Mouse (Mus musculus) Muller cell, postnatal 12 days (primary cell): ENCODE data around the gene Gm17617.

Experiments used
- DNase-seq: peaks from one replicate; pipeline ENCODE4 v3.0.0-alpha.2; 2015; ENCODE audit errors: inconsistent ontology term

Gm17617 gene

DNA sequence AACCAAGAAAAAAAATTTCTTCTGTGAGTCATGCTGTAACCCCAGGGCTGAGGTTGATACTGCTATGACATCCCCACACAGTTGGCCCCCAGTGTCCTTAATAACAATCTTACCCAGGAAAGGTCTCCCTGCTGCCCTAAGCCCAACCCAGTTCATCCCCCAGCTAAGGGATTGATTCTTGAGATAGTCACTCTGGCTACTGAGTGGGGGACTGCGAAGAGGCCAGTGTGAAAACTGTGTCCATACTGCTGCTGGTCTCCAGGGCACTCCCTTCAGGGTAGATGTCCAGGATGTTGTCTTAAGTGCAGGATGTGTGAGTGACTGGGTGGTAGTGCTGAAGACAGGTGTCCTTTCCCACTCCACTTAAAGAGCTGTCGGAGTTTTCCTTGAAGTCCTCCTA, at the start of gene Gm17617:
Gene Gm17617, minus strand, starts transcription at position 101 of the 400 bp plus-strand sequence.
- no peak for DNase-seq

DNA sequence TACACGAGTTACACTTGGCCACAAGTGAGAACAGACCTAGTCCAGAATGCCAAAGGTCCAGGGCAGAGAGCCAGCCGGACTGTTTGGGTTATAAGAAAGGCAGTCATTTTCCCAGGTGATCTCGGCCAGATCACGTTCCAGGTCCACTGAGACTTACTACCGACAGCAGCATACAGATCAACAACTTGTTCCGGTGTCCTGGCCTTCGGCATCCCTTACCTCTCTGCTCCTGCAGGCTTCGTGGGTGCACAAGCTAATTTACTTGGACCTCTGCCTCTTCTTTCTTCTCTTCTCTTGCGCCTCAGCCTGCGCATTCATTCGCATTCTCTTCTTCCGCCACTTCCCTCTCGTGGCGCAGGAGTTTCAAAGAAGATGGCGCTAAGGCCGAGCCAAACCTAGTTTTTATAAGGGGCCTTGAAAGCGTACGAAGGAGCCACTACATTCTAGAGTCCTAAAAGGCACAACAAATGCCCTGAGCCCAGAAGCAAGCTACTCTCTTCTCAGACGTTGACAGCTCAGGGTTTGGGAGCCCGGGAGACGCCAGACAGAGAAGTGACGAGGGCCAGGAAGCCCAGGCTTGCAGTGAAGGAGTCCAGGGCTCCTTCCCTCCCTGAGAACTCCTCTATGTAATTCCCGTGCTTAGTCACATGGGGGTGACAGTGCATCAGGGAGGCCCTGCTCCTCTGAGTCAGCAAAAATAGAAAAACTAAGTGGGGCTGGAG, 49.0 kb upstream of the Gm17617 start:
- peak; percentile 87 for DNase-seq

DNA sequence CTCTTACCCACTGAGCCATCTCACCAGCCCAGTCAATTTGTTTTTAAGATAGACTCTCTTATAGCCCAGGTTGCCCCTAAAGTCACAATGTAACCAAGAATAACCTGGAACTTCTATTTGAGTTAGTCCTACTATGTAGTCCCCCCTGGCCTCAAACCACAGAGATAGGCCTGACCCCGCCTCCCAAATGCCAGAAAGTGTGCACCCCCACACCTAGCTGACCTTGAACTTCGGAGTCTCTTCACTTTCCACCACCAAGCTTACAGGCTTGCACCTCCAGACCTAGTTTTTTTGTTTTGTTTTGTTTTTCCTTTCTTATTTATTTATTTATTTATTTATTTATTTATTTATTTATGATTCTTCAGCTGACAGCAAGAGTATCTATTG, 48.4 kb upstream of the Gm17617 start:
- DNase-seq, result no peak

DNA sequence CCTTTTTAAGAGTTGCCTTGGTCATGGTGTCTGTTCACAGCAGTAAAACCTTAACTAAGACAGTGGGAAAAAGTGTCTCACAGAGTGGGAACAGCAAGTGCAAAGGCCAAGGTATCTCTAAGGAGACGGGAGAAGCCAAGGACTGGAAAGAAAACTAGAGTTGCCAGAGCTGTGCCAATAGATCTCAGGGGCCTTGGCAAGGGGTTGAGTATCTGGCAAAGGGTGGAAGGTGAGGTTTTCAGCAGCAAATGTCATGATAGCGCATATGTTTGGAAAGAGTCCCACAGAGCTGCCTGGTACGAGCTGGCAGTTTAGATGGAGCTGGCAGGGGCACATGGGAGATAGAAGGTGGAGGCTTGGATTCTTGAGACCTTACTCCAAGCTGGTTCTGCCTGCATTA, 46.2 kb upstream of the Gm17617 start:
- no peak for DNase-seq

DNA sequence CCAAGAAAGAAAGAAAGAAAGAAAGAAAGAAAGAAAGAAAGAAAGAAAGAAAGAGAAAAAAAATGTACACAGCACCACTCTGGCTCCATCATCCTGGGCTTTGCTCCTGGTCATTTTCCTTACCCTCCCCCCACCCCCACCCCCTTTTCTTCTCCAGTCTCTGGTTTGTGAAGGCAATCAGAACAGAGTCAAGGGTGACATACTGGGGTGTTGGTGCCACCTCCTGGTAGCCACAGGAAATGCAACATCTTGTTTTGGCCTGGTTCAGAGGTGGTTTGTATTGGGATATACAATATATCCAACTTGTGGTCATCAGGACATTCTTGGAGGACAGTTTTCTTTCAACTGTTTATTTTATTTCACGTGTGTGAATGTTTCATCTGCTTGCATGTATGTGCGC, 45.2 kb upstream of the Gm17617 start:
- DNase-seq, result peak; percentile 73

DNA sequence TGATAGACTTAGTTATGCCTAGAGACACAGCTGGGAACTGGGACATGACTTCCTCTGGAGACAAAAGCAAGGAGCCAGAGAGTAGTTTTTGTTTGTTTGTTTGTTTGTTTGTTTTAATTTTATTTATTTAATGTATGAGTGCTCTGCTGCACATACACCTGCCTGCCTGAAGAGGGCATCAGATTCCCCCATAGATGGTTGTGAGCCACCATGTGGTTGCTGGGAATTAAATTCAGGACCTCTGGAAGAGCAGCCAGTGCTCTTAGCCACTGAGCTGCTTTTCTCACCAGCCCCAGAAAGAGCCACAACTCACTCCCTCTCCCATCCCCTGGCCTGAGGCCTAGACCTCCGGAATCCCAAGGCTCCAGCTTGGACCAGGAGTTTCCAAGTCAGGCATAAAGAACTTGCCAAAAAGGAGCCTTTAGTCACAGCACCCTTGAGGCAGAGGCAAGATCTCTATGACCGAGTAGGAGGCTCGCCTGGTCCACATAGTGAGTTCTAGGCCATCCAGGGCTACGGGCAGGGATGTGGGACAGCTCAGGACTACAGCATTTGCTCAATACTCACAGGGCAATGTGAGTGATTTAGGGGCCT, 44.7 kb upstream of the Gm17617 start:
- DNase-seq, result no peak

DNA sequence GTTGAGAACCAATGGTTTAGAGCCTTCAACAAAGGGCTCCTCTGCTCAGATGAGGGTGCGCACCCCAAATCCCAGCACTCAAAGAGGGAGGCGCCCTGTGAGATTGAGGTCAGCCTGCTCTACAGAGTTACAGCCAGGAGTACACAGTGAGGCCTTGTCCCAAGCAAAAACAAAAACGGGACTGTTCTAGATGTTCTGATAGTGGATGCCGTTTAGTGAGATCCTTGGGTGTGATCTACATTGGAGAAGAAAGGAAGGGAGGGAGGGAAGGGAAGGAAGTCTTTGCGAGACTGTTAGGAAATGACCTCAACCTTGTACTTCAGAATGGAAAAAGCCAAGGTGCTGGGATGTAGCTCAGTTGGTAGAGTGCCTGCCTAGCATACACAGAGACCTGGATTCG, 42.9 kb upstream of the Gm17617 start:
- no peak for DNase-seq

DNA sequence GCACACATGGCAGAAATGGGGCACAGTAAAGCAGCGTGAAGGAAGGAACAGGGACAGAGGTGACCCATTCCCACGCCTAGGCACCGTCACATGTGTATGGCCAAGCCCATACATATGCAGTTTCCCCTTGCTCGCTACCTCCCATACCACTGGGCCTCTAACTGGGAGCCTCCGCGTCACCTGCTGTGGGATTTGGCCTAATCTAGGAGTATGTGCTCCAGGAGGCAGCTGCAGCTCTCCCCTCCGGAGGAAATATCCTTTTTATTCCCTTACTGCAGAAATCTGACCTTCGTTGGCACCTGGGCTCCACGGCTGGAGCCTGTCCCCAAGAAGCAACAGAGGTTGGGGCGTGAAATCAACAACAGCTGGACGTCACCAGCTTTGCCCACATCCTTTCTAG, 41.0 kb upstream of the Gm17617 start:
- no peak for DNase-seq

DNA sequence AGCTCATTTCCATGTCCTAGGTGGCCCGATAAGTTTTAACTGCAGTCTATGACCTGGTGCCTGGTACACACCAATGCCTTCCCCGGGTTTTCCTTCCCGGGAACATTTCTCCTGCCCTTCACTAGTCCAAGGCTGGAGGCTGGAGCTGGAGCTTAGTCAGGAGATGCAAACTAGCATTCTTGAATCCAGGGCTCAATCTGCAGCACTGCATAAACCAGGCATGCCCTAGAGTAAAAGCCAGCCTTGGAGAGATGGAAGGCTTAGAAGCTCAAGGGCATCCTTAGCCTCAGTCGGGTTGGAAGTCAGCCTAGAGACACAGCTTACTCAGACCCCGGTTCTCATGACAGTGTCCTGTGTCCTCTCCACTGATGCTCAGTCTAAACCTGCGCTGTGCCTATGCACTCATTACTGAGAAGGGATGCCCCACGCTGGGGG, 39.0 kb upstream of the Gm17617 start:
- DNase-seq, result no peak

DNA sequence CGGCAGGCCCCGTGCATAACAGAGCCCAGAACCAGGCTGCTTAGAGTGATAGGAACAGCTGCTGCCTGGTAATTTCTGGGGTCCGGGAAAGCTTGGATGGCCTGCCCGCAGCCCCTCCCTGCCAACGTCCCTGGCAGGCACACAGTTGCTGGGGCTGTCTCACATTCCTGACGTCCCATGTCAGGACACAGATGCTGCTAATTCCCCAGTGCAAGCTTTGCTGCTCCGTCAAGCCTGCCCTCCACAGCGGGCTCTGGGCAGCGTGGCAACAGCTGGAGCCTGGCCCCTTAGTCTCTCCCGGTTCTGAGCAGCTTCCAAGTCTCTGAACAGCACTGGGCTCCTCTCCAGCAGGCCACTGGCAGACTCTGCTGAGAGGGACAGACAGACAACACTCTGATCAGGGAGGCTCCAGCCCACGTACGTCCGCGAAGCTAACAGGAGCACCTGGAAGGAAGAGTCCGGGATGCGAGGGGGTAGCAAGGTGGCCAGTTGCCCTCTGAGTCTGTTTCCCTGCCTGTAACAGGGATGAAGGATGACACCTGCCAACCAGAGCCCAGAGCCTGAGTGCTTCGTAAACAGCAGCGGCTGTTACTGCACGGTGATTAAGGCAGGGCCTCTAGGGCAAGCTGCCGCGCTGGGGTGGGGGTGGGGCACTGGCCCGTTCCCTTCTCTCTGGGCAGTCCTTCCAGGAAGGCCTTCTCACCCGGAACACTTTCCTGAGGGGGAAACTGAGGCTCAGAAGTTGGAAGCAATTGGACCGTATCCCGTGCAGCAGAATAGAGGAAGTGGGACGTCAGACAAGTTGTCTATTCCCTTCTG, 38.4 kb upstream of the Gm17617 start:
- DNase-seq, result peak; percentile 84

DNA sequence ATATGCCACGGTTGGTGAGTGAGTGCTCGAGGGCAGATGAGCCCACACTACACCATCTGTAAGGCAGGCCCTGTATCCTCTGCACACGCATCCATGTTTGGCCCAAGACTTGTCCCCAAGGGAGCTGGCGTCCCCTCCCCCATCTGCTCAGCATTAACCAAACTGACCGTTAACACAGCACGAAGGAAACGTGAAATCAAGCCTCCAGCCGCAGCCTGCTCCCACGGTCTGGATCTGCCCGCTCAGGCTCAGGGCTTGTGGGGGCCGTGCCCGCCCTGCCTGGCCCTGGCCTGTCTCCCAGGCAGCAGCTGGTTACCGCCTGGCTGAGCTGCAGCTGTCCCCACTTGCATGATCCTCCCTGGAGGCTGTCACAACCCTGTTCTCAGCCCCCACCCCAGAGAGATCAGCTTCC, 35.6 kb upstream of the Gm17617 start:
- peak; percentile 59 for DNase-seq

DNA sequence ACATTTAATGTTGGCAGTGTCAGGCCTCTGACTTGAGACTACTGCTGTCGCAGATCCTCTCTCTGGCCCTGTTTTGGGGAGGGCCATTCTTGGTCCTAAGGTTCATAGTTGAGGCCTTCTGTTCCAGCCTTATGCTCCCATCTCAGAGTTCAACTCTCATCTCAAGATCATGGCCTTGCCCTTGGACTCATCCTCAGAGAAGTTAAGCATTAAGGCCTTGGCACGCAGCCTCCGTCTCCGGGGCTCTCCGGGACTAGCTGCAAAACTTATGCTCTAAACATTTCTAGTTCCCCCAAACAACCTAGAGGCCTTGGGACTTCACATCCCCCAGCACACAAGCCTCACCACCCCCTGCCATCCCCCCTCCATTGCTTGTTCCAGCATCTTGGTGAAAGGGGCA, 34.9 kb upstream of the Gm17617 start:
- no peak for DNase-seq

DNA sequence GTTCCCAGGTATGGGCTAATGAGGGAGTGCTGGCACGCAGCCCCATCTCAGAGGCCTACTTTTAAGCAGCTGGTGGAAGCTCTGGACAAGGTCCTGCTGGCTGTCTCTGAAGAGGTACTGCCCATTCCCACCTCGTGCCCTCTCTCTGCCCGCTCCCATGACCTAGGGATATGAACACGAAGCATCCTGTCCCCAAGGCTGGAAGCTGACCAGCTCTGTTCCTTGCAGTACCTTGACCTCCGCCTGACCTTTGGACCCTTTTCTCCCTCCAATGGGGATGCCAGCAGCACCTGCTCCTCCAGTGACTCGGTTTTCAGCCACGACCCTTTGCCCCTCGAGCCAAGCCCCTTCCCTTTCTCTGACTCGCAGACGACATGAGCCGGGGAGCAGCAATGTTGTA, 34.5 kb upstream of the Gm17617 start:
- no peak for DNase-seq

DNA sequence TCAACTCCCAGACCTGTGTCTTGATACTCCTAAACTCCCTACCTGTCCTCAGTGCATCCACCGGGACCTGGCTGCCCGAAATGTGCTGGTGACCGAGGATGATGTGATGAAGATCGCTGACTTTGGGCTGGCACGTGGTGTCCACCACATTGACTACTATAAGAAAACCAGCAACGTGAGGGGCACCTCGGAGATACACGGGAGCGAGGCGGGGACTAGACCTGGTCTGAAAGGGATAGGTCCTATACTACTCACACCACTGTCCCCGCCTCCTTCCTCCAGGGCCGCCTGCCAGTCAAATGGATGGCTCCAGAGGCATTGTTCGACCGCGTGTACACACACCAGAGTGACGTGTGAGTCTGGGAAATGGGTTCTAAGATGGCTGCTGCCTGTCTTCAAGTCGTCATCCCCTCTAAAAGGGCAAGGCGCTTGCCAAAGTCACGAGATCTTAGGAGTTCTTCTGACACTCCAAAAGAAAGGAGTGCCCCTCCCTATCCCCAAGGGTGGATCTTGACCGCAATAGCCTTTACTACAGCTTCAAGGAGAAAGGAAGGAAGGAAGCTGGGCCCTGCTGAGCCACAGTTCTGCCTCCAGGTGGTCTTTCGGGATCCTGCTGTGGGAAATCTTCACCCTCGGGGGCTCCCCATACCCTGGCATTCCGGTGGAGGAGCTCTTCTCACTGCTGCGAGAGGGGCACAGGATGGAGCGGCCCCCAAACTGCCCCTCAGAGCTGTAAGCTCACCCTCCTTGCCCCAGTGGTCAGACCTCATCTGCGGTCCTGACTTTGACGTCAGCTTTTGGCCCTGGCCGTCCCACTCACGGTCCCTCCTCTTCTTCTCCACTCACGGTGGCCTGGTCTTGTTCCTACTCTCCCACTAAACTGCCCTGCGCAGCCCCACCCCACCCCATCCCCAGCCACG, 33.7 kb upstream of the Gm17617 start:
- no peak for DNase-seq

DNA sequence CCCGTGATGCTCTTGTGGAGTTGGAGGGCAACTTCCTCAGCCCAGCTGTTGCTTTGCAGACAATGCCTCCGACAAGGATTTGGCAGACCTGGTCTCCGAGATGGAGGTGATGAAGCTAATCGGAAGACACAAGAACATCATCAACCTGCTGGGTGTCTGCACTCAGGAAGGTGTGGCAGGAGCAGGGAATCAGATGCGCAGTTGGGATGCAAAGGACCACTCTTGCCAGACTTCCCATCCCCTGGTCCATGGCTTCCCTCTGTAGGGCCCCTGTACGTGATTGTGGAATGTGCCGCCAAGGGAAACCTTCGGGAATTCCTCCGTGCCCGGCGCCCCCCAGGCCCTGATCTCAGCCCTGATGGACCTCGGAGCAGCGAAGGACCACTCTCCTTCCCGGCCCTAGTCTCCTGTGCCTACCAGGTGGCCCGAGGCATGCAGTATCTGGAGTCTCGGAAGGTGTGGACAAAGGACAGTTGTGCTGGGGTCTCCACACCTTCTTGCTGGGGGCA, 32.5 kb upstream of the Gm17617 start:
- DNase-seq, result no peak

DNA sequence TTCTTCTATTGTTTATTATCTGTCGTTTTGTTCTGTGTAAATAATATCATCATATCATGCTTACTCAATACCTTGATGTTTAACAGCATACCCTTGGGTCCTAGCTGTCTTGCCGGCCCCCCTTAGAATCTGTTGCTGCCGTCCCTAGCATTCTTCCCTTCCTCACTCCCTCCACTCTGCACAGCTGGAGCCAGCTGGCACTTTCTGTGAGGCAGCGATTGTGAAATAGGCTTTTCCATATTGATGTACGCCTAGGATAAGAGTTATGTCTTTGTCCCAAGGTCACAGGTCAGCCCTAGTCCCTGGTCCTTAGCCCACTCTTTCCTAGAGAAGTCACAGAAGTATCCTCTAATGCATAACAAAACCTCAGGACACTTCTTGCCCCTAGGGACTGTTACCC, 30.2 kb upstream of the Gm17617 start:
- no peak for DNase-seq

DNA sequence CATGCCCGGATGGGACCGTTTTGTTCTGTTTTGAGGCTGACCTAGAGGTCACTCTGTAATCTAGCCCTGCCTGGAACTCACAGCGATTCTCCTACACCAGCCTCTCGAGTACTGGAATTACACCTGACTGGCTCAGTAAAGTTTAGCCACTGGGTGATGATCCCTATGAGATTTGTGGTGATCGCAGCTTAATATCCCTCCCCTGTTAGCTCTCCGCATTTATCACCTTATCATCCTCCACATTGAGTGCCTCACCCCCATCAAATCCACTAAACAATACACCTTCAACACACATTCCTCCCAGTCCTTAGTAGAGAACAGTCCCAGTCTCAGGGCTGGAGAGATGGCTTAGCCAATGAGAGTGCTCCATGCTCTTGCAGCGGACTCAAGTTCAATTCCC, 29.0 kb upstream of the Gm17617 start:
- DNase-seq, result no peak

DNA sequence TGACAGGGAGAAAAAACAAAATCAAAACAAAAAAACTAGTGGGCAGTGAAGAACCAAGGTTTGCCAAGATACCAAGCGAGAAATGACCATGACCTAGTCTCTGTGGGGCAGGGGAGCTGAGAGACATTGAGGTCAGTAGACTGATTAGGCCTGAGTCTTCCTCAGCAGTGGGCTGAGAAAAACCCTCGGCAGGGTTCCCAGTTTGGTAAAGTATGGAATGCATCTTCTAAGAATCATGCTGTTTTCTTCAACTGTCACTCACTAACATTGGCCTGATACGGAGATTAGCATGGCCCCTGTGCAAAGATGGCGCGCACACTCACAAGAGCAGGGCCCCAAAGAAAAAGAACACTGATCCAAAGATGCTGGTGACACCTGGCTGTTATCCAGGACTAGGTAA, 20.6 kb upstream of the Gm17617 start:
- DNase-seq, result no peak

DNA sequence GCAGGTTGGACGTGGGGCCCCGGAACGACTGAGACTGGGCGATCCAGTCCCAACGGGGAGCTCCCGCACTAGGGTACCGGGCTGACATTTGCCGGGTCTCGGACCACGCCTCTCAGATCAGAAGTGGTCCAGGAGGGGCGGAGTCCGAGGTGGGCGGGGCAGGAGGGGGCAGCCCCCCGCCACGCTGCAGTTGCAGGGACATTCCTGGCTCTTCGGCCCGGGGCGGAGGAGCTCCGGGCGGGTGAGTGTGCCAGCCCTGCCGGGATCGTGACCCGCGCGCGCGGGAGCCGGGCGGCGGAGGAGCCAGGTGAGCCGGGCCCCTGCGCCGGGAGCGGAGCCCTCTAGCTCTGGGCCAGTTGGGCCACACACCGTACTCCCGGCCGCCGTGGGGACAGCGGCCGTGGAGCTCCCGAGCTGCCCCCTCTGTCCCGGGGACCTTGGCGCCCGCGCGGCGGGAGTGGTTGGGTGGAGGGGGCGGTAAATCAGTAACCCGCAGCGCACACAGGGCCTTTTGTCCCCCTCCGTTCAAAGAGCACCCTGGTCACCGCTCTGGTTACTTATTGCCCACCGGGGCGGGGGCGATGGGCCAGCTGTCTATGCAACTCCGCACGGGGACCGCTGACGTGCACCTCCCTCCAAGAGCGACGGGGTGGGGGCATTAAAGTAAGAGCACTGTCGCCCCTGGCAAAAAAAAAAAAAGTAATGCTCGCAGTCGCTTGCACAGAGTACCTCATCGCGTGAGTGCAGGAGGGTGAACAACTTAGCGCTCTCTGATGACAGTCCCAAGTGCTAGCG, 19.5 kb upstream of the Gm17617 start, which contains the start of gene Fgfr4:
Gene Fgfr4, plus strand, starts transcription at position 20 of the 795 bp plus-strand sequence.
- peak; percentile 50 for DNase-seq

DNA sequence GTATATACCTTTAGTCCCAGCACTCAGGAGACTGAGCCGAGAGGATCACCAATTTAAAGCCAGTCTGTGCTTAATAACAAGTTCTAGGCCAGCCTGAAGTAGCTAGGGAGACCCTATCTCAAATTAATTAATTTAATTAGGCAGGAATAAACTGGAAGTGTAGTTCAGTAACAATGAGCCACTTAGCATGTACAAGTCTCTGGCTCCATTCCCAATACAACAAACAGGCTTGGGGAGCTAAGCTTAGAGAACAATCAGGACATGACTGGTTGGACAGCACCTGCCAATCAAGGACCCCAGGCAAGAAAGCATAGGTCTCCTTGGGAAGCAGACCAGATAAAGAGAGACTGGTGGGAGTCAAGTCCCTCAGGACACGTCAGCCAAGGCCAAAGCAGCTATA, 6.9 kb upstream of the Gm17617 start:
- DNase-seq, result no peak

DNA sequence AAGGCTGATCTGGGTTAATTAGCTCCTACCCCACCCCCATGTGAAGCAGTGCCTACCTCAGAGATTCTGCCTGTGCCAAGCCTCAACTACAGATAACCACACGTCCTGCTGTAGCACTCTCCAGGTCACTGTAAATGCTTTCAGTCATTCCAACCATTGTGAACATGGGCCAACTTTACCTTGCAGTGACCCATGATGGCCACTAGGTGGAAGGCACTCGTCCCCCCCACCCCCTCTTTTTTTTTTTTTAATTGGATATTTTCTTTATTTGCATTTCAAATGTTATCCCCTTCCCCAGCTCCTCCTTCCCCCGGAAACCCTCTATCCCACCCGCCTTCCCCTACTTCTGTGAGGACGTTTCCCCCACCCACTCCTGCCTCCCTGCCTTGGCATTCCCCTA, 2.0 kb upstream of the Gm17617 start:
- peak; percentile 34 for DNase-seq
